Mouse (Mus musculus) bone marrow macrophage, adult 2 months (primary cell): ENCODE measurements around the gene Egfr.

Experiments used
- CTCF ChIP-seq: IDR thresholded peaks from 2 replicates; pipeline ENCODE4 v1.5.1; 2012; ENCODE audit warnings: low read depth, mild to moderate bottlenecking, low read length, moderate library complexity
- POLR2A ChIP-seq: IDR thresholded peaks from 2 replicates; pipeline ENCODE4 v1.6.1; 2012; ENCODE audit warnings: mild to moderate bottlenecking, low read depth, low read length, borderline replicate concordance

GRCm38 (mm10) chr11:16917512-16917911 is 165.5 kb downstream of the Egfr start:
- TF ChIP-seq POLR2A (no peak), CTCF (no peak)
